Mouse (Mus musculus) urinary bladder, postnatal 25 days (tissue): ENCODE results near the gene Kalrn.

Experiments
- DNase-seq: peaks from one replicate; pipeline ENCODE4 v3.0.0; 2022; ENCODE audit warnings: low spot score

The Kalrn gene

DNA sequence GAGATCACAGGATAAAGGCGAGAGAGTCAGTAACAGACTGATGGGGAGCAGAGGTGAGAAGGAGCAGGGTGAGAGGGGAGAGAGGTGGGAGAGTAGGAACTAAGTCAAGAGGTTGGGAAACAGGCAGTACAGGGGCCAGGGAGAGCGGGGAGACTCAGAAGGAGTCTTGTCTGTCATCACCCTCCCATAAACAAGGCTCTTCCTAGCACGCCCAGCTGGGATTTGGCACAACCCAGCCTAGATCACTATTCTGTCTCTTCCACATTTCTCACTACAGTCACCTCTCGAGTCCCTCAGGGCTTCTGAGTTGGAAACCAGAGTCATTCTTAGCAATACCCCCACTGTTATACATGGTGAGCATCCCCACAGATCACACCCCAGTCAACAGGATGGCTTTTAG, 390.1 kb downstream of the Kalrn start:
- DNase-seq = no peak

DNA sequence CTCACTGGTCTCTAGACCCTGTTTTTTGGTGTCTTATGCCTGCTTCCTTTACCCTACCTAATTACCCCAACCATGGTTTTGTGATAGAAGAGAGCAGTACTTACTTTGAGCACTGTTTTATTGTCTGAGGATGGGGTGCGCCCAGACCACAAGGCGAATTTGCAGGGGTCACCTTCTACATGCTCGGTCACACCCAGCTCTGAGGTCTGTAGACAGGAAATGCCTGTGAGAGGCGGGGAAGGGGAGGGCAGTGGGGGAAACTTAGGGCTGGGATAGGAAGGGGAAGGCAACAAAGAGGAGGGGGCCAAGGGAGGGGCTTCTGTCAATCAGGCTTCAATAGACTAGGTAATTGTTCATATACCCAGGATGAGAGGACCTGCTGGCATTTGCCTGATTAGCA, 397.7 kb downstream of the Kalrn start:
- DNase-seq = no peak

DNA sequence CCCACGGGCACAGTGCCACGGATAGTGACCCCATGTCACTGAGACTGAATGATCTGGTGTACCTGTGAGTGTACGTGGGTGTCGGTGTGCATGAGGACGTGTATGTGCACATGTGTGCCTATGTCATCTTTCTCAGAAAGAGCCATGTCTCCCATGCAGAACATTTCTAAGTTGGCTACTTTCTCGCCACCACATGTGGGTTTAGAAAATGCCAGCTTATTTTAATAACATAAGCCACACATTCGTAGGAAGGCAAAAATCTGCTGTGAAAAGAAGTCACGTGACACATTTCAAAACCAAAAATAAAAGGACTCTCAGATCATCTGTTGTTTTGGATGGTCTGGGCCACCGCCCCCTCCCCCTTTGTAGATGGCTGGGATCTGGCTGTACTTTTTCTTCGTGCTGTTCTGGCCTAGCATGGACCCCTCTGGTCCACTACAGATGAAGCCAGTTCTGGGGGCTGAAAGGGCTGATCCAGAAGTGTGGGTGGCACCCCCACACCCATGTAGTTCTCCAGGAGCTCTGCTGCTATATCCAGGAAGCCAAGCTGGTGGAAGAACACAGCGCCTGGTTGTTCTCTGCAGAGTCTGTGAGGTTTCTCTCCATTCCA, 400.7 kb downstream of the Kalrn start:
- no peak for DNase-seq

DNA sequence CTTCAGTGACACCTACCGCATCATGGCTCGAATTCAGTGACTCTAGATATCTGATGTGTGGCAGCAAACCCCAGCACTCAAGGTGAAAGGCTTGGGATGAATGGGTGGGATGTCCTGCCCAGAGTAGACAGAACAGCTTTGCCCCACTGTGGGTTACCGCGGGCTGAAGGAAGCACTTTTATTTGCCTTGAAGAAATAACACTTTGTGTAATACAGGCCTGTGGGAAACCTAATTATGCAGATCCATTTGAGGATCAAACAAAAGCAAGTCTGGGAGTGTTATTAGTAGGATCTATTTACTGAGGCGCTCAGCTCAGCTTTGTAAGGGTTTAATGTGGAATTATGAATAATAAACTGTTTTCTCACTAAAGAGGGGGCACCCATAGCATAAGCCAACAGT, 406.3 kb downstream of the Kalrn start:
- DNase-seq = no peak

DNA sequence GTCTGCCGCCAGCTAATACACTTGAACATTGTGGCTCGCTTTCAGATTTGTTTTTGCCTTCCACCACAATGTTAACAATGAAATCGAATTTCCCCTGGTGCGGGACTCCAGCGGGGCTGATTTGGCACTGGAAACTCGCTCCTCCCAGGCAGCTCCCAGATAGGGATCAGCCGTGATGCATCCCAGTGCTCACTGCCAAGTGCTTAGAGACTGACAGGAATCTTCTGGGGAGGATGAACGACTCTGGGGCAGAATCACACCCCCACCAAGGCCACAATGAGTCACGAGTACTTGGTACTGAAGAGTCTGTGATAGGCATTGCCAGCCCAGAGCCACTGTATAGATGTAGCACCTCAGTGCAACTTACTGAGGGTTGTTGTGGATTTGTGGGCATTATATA, 410.2 kb downstream of the Kalrn start:
- DNase-seq = no peak

DNA sequence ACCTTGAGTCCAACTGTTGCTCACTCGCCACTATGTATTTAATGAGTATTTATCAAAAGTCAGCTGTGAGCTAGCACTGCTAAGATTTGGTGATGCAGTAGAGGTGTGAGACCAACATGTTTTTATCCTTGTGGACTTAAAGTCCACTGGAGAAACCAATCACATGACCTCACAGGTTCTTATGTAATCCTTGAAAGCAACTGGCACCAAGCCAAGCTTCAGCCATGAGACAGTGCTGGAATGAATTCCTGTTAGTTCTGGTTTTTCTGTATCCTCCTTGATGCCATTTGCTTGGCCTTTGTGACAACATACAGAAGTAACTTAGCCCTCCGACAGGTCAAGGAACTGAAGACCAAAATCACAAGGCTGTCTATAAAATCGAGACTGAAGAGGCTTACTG, 413.8 kb downstream of the Kalrn start:
- peak; percentile 6 for DNase-seq

DNA sequence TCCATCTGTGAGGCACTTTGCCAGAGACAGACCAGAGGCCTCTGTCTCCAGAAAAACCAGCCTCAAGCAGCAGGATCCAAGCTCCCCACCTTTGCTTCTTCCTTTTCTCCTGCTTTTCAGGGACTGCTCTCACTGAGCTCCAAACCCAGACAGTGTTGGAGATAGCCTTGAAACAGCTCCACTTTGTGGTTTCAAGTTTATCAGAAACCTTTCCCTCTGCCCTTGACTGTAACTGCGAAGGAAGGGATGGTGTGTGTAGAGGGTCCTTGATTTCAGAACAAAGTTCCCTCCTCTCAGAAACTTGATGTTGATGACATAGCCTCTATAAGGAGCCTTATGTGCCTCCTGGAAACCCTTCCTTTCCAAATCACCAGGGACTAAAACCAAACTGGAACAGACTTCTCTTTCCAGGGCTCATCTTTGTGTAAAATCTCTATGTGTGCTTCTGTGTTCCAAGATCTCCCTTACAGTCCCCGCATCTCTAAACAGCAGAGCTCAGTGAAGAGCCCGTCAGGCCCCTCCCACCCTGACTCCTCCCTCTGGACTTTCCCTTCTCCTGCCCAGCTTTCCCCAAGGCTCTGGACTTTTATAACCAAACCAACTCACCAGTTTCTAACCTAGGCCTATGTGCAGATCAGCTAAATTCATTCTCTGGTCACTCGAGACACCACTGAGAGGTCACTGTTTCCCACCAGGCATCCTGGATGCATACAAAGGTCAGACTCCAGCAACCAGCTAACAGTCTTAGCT, 415.8 kb downstream of the Kalrn start:
- DNase-seq = no peak

DNA sequence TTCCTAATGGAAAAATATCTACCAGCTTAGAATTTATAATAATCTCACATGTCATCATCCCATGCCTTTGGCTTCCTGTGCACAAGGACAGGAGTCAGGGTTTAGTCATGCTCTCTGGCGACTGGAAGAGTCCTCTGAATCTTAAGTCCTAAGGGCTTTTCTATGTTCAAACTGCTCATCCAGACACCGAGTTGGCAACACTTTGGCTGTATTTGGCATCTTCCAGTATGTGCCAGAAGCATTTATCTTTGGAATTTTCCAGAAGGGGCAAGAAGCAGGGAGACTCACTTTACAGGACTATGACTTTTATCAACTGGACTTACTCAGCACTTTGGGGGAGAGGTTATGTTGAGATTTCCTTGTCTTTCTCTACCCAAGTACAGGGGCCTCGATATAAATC, 417.6 kb downstream of the Kalrn start:
- DNase-seq = no peak

DNA sequence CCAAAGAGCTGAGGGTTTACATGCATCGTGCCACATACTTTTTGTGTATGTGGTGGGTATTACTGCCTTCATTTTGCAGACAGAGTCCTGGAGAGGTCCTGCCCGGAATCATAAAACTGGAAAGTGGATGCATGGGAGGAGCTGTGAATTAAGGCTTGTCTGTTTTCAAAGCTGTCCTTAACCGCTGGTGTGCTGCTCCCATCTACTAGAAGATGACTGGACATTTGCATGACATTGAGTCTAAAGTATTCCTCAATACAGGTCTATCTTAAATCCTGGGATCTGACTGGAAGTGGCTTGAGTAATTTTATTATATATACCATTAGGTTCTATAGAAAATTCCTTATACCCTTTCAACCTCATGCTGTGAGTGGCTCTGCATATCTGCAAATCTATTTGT, 418.4 kb downstream of the Kalrn start:
- DNase-seq = no peak

DNA sequence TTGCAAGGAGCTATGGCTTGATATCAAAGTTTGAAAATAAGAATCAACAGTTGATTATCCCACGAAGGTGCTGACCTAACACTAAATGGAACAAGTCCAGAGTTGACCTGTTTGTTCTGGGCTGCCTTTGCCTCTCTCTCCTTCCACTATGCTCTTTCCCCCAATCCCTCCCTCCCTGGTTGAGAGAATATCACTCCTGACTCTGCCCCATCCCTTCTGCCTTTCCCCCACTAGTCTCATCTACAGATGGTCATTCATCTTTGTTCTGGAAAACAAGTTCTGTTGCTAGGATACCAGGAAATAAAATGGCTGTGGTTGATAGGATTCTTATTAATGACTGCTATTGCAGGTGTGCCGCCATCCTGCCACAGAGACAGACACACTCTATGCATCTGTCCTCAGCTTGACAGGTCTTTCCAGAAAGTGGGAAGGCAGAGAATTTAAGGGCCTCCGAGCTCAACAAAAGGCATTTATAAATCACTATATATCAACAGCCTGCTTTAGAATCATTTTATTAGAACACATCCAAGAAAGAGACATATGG, 421.7 kb downstream of the Kalrn start:
- DNase-seq = no peak

DNA sequence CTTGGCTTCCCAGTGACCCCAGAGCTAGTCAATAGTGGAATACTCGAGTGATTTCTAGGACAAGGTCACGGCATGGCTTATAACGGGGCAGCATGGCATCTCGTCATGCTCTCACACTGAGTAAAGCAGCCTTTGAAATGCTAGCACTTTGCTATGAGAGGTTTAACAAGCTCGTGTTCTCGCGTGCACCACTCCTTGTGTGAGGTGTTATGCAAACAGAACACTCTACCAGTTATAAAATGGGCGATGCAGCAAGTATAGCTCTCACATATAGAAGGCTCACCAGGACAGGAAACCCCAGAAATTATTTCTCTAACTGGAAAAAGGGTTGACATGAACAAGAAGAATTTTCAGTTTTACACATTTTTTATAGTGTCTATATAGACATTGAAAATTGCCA, 431.7 kb downstream of the Kalrn start:
- DNase-seq = no peak

DNA sequence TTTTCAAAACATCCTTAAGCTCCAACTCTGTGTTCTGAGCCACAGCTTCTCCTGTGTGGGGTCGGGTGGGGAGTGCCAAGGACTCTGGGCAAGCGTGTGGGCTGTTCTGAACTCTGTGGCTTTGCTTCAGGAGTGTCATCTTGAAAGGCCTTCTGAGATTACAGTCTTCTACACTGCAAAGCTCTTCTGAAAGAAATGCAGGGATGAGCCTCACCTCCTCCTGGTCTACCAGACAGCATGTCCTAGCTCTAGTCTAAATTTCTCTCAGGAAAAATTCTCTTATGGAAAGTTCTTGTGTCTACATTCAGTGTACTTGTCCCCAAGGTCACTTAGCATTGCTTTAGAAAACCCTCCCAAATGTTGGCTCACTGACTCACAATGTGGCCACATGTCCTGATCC, 438.3 kb downstream of the Kalrn start:
- no peak for DNase-seq

DNA sequence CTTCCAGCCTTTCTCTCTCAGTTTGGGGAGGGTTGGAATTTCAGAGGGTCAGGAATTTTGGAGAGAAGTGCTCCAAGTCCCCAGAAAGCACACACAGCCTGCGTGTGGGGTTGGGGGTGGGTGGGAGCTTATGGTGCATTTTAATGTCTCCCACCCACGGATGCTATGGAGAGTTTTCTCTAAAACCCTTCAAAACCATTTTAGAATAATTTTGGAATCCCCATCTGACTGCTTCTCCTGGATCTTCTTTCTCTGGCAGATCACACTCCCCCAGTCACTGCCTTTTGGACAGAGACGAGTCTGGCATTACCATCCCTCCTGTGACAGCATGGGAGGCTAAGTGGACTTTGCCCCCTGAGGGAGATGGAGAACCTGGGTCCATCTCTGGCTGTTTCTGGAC, 438.7 kb downstream of the Kalrn start:
- DNase-seq = no peak

DNA sequence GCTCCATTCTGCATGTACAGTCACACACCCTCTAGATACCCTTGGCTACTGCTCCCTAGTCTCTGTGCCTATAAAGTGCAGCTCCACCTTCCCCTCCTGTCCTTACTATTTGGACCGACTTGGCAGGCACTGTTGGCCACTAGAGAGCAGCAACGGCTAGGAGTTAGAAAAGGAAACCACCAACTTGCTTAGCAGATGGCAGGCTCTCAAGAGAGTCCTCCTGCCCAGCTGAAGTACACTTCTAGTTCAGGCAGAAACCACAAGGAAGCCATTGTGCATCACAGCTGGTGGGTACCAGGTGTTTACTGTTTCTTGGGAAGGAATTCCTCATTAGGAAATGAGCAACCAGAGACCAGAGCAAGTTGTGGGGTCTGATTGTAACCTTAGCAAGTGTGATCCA, 447.7 kb downstream of the Kalrn start:
- DNase-seq = peak; percentile 42

DNA sequence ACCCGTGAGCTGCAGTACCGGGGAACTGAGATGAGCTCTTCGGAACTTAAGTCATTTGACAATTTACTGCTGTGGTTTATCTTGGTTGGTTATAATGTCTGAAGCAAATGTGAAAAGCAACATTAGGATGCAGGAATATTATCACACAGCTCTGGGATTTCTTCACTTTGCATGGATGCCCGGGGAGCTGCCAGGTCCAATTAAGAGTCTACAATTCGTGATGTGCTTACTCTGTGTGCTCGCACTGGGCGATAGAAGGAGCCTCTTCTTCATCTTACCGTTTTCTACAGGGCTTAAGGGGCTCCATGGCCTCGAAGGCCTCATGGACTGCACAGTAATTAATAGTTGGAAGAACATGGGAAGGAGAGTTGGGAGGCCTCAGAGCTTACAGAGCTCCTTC, 450.8 kb downstream of the Kalrn start:
- DNase-seq = no peak

DNA sequence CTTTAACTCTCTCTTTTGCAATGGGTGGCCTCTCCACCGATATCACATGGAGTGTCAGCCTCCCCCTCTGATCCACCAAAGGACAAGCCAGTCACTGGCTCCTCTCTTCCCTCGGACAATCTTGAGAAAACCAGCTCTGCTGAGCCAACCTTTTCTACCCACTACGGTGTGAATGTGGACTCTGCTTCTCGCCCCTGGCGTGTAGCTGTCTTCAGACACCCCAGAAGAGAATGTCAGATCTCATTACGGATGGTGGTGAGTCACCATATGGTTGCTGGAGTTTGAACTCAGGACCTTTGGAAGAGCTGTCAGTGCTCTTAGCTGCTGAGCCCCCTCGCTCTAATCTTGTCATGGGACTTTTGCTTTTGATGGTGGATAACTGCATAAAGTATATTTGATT, 452.0 kb downstream of the Kalrn start:
- no peak for DNase-seq

DNA sequence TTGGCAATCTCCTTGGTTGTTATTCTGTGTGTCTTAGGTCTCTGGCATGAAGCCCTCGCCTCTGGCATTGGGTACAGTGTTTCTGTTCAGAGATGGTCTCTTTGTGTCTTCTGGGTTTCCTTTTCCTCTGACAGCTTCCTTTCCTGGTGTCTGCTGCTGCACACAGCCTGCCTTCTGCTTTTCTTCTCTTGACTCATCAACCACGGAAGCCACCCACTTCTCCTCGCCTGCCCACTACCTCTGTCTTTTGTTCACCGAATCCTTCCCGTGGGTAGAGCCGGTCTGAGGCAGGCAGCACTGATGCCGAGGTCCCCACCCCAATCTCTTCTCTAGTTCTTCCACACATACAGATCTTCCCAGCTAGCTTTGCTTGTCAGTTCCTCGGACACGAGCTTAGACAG, 452.5 kb downstream of the Kalrn start:
- no peak for DNase-seq

DNA sequence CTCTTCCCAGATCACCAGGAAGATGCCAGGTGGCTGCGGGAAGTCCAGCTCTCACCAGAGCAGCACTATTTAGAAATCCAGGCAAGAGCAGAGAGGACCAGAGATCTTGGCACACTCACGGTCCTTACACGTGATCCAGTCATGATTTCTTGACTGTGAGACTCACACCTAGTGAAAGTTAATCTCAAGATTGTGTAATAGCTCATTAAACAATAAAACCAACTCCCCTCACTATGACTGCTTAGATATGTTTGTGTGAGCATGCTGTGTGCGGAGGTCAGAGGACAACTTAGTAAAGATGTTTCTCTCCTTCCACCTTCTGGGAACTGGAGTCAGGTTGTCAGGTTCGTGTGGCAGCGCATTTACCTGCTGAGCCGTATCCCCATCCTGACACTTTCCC, 453.5 kb downstream of the Kalrn start:
- no peak for DNase-seq

DNA sequence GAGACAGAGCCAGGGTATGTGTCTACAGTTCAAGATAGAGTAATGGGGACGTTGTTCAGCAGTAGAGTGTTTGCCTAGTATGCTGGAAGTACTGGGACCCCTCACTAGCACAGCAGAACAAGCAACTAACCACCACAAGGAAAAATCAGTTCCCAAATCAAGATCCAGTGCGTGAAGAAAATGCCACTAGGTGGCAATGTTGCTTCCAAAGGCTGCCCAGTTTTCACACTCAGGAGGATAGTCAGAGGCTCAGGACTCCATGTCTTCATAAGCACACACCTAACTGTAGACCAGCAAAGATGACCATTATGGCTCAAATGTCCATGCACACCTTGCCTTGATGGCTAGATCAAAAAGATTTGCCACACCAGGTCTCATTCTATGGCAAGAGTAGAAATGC, 454.0 kb downstream of the Kalrn start:
- DNase-seq = no peak

DNA sequence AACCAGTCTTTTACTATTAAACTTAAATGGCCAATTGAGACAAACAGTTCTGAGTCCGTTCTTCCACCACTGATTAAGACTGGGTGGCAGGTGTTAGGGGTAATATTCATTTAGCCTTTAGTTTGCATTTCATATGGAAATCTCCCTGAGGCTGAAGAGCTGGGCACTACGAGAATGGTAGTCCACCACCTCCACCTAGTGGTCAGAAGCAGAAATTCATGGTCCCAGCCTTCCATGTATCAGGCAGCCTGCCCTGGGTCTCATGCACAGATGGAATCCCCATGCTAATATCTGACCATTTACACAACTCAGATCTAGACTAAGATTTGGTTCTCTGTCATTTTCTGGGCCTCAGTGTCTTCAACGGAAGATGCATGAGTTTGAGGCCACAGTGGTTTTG, 458.7 kb downstream of the Kalrn start:
- peak; percentile 55 for DNase-seq

DNA sequence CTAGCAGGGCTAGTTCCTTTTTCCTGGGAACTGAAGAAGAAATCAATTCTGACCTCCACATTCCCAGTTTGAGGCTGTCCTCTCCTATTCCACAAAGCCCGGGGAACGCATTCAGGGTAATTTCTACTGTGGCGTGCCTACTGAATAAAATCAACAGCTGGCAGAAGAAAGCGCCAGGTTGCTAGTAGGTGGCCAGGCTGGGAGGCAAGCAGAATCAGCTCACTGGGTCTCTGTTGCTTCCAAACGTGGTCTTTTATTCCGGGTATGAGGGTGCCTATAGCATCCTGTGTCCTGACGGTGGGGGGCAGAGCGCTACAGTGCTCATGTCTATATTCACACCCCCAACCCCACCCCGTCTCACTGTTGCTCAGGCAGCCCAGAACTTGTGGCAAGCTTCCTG, 460.2 kb downstream of the Kalrn start:
- no peak for DNase-seq

DNA sequence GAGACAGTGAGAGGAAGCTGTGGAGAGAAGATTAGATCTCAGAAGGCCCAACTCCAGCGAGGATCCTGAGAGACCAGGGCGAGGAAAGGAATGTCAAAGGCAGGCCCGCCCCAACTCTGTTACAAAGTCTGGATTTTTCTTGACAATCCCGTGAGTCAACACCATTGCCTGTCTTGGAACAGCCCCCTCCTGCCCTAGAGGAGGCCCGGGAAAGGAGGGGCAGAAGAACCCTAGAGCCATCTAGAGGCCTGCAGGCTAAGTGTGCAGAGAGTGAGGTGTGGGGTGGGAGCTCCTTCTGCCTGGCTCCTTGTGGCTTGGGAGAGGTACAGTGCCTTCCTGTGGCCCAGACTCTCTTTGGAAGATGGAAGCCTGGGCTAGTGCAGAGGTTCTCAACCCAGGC, 460.8 kb downstream of the Kalrn start:
- no peak for DNase-seq

DNA sequence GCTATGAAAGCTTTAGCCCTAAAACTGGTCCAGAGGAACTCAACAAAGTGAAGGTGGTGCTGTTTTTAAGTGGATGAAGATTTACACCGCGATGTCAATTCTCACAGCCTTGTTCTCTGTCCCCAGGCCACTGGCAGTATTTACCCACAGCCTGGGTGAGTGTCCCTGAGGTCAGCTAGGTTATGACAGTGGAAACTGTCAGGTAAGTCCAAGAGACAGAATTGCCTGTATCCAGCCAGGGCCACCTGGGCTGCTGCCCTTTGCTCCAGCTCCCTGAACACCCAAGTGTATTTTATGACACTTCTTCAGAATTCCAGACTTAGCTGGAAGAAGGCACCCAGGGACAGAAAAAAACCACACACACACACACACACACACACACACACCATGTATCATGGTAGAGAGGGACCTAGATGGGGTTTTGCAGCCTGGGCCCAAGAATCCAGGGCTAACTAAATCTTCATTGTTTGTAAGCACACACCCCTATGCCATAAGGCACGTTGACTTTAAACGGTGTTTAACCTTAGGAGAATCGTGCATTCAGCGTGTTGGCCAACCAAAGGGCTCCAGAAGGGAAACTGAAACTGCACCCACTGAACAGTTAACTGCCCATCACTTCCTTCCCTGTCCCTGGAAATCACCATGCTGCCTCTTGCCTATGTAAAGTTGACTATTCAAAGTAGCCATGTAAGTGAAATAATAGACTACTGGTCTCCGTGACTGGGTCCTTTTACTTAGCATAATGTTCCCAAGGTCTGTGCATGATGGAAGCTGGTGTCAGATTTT, 462.3 kb downstream of the Kalrn start:
- no peak for DNase-seq
